Mouse (Mus musculus) small intestine, adult 2 months (tissue): ENCODE data around the gene Dock2.

Experiments used
- CTCF ChIP-seq: fragments of 200-500 bp; IDR thresholded peaks from 2 replicates; pipeline ENCODE4 v1.5.1; 2012; ENCODE audit warnings: low read depth, mild to moderate bottlenecking, control low read depth, inconsistent platforms, low read length, moderate library complexity, mixed read lengths; ENCODE audit not compliant: insufficient replicate concordance, insufficient read length; ENCODE audit errors: extremely low read depth
- POLR2A ChIP-seq: fragments of 200-500 bp; IDR thresholded peaks from 2 replicates; pipeline ENCODE4 v1.6.1; 2012; ENCODE audit warnings: low read depth, mild to moderate bottlenecking, control low read depth, inconsistent platforms, low read length, moderate library complexity

- no peak for TF ChIP-seq POLR2A
- no peak for TF ChIP-seq CTCF
Measured at GRCm38 (mm10) chr11:34769946-34770345, 13.7 kb downstream of the Dock2 start.
